31 mouse cellular contexts compared by ENCODE assay signal in the genomic region with DNA sequence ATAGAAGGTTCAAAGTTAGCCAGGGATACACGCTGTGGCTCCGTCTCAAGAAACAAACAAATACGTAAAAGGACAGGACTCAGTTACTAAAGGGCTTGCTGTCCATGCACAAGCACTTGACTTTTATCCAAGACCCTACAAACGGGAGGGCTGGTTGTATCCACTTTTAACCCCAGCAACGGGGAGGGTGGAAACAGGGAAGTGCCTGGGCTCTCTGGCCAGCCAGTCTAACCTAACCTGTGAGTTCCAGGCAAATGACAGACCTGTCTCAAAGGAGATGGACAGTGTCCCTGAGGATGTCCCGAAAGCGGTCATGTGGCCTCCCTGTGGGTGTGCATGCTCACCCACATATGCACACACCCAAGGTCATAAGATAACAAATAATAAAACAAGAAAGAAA. TPM values are rescaled to one million over a fixed set of nuclear protein-coding genes. Genes with fewer than 3 reads are reported as not detected.
DNase-seq lines count a peak whose midpoint lies in the region; ATAC-seq and TF ChIP-seq lines count a peak whose summit lies in the region.
"Had no signal": no experiment of that assay in that cellular context is flagged by ENCODE, and none has a peak within 500 bp of the region (broad histone marks: within the 10 kb centered on the region; RNA-seq: fewer than 3 reads in every experiment).

No protein-coding gene starts in this region.

- H3K4me2 ChIP-seq in liver, embryonic 12.5 days: no peak overlapping the region
- no peak overlapping the region for H3K4me2 ChIP-seq in liver, embryonic 11.5 days
- H3K4me2 ChIP-seq: embryonic facial prominence, embryonic 12.5 days; heart, embryonic 12.5 days; hindbrain, embryonic 15.5 days; midbrain, embryonic 11.5 days had no signal

- H3K27me3 ChIP-seq in liver, embryonic 12.5 days (replicated peaks): no peaks in the 10 kb centered on the region
- H3K27me3 ChIP-seq in liver, embryonic 11.5 days (replicated peaks; ENCODE audit: control insufficient read depth, insufficient read depth, low read length): no peaks in the 10 kb centered on the region
- no peaks in the 10 kb centered on the region for H3K27me3 ChIP-seq in splenic B cell, adult 2 months (ENCODE audit: control insufficient read depth, insufficient read depth, low read length, poor library complexity, severe bottlenecking)
- H3K27me3 ChIP-seq: embryonic facial prominence, embryonic 12.5 days; heart, embryonic 12.5 days; hindbrain, embryonic 15.5 days had no signal

- WGBS in liver, embryonic 12.5 days (ENCODE audit: insufficient replicate concordance): 71% methylated on average over 7 of the region's 7 CpGs
- 74% methylated on average over 7 of the region's 7 CpGs for WGBS in liver, embryonic 11.5 days

- H3K9ac ChIP-seq in liver, embryonic 12.5 days: no peak overlapping the region
- no peak overlapping the region for H3K9ac ChIP-seq in liver, embryonic 11.5 days (ENCODE audit: low read depth, low read length)
- H3K9ac ChIP-seq: embryonic facial prominence, embryonic 12.5 days; heart, embryonic 12.5 days; hindbrain, embryonic 15.5 days had no signal

- peaks cover 60% of the 10 kb centered on the region for H3K4me1 ChIP-seq in liver, embryonic 12.5 days
- peaks cover 27% of the 10 kb centered on the region for H3K4me1 ChIP-seq in liver, embryonic 11.5 days (replicated peaks; ENCODE audit: control insufficient read depth, insufficient read depth, low read length)
- H3K4me1 ChIP-seq in brown adipose tissue, adult 24 weeks (ENCODE audit: control insufficient read depth, insufficient read depth, insufficient read length, low read length): peaks cover 15% of the 10 kb centered on the region; the same call in 1 of the 2 replicates
- H3K4me1 ChIP-seq: embryonic facial prominence, embryonic 12.5 days; heart, embryonic 12.5 days had no signal

- no peak for DNase-seq in liver, embryonic 11.5 days (ENCODE audit: low spot score)
- peak; percentile 16 for DNase-seq in thymus, postnatal 4 days
- no peak for DNase-seq in thymus, postnatal 10 days (ENCODE audit: low spot score in 2 of 2)
- DNase-seq in splenic B cell, adult 2 months (ENCODE audit: low read depth, low spot score): peak; percentile 38
- DNase-seq in gastrocnemius, adult 18-20 months (ENCODE audit: low spot score): no peak
- no peak for DNase-seq in left cerebral cortex, adult 2 months (ENCODE audit: extremely low spot score in 1 of 2, low spot score in 2 of 2)
- DNase-seq: adrenal gland, adult 8-10 months; cerebellum, adult 11-12 months; cerebellum, adult 9-11 months; embryo, embryonic 11 days; gastrocnemius, adult 2 months; gastrocnemius, postnatal 36 days; heart, adult 18-20 months; kidney, adult 18-20 months; kidney, postnatal 4 days; left cerebral cortex, postnatal 4 days; thymus, adult 18-20 months; thymus, postnatal 36 days had no signal

- peak overlapping the region; percentile 59; the same call in 1 of the 2 replicates for H3K27ac ChIP-seq in liver, embryonic 12.5 days
- H3K27ac ChIP-seq in liver, embryonic 11.5 days (ENCODE audit: low read depth, low read length): no peak overlapping the region; the same call in 1 of the 2 replicates
- H3K27ac ChIP-seq in brown adipose tissue, adult 24 weeks (replicated peaks; ENCODE audit: low read depth, low read length): peak overlapping the region; percentile 19
- H3K27ac ChIP-seq in left cerebral cortex, adult 2 months: no peak overlapping the region
- H3K27ac ChIP-seq: embryonic facial prominence, embryonic 12.5 days; hindbrain, embryonic 15.5 days; kidney, postnatal 0 days; stomach, postnatal 0 days had no signal

- no peaks in the 10 kb centered on the region for H3K9me3 ChIP-seq in liver, embryonic 12.5 days (replicated peaks)
- no peaks in the 10 kb centered on the region for H3K9me3 ChIP-seq in liver, embryonic 11.5 days (ENCODE audit: control insufficient read depth, low read length)
- H3K9me3 ChIP-seq: embryonic facial prominence, embryonic 12.5 days; heart, embryonic 12.5 days; hindbrain, embryonic 15.5 days had no signal

- TF ChIP-seq CTCF in left cerebral cortex, adult 2 months (IDR thresholded peaks at IDR 0.05): no peak

- no peaks in the 10 kb centered on the region for H3K36me3 ChIP-seq in liver, embryonic 12.5 days
- no peaks in the 10 kb centered on the region for H3K36me3 ChIP-seq in liver, embryonic 11.5 days (ENCODE audit: control insufficient read depth, insufficient read depth, low read length)
- H3K36me3 ChIP-seq in splenic B cell, adult 2 months (ENCODE audit: control insufficient read depth, insufficient read depth, low read length, poor library complexity, severe bottlenecking): peaks cover 32% of the 10 kb centered on the region
- H3K36me3 ChIP-seq: embryonic facial prominence, embryonic 12.5 days; heart, embryonic 12.5 days; hindbrain, embryonic 15.5 days had no signal

- intact Hi-C loops in left cerebral cortex, adult 2 months (cut with DNase I): no loop called here

- no peak overlapping the region for H3K4me3 ChIP-seq in liver, embryonic 12.5 days
- no peak overlapping the region for H3K4me3 ChIP-seq in liver, embryonic 11.5 days (ENCODE audit: low read depth, low read length)
- no peak overlapping the region for H3K4me3 ChIP-seq in brown adipose tissue, adult 24 weeks (ENCODE audit: insufficient read depth, low read depth, low read length)
- H3K4me3 ChIP-seq in left cerebral cortex, adult 2 months: no peak overlapping the region
- H3K4me3 ChIP-seq: embryonic facial prominence, embryonic 12.5 days; gastrocnemius, adult 2 months; heart, embryonic 12.5 days; hindbrain, embryonic 15.5 days; myocyte had no signal

- no peak for ATAC-seq in liver, embryonic 12.5 days
- ATAC-seq in liver, embryonic 11.5 days (replicated peaks; ENCODE audit: low FRiP score): no peak
- ATAC-seq: activated CD4-positive, CD25-positive, alpha-beta regulatory T cell, adult 4 months; forebrain, embryonic 14.5 days; lung, postnatal 0 days had no signal

RNA-seq across cellular contexts. Expression of a gene that starts 15.3 kb away (rescaled TPM):
- 59.8 and 59.9 TPM in 2 replicates for polyA plus RNA-seq in liver, embryonic 12.5 days (2016; fragmentation: Nextera tagmentation; extraction: Ambion mirVana)
- 77.4 and 87.8 TPM in 2 replicates for polyA plus RNA-seq in liver, embryonic 11.5 days (2014; fragmentation: Nextera tagmentation; extraction: Ambion mirVana)
- 46.9 and 61.9 TPM in 2 replicates for polyA plus RNA-seq in brown adipose tissue, adult 24 weeks (2012; ENCODE audit: insufficient read depth, insufficient read length, missing spikeins)
- 10 to 100 TPM; 27.5 to 30.4 TPM for total RNA-seq in gastrocnemius, adult 18-20 months (2021)
- 10 to 100 TPM; 46.9 to 47.4 TPM for total RNA-seq in left cerebral cortex, adult 2 months (2021)

RNA-seq across cellular contexts. Expression of a gene that starts 25.3 kb away (rescaled TPM):
- 54.4 and 57.7 TPM in 2 replicates for polyA plus RNA-seq in liver, embryonic 12.5 days (2016; fragmentation: Nextera tagmentation; extraction: Ambion mirVana)
- 59.2 and 66.1 TPM in 2 replicates for polyA plus RNA-seq in liver, embryonic 11.5 days (2014; fragmentation: Nextera tagmentation; extraction: Ambion mirVana)
- polyA plus RNA-seq in brown adipose tissue, adult 24 weeks (2012; ENCODE audit: insufficient read depth, insufficient read length, missing spikeins): 48.5 and 88.7 TPM in 2 replicates
- 10 to 100 TPM; 10.5 to 15.0 TPM for total RNA-seq in gastrocnemius, adult 18-20 months (2021)
- 1 to 10 TPM; 7.1 to 9.7 TPM for total RNA-seq in left cerebral cortex, adult 2 months (2021)
- polyA plus RNA-seq: C2C12 had no signal

RNA-seq across cellular contexts. Expression of a gene that starts 52.4 kb away (rescaled TPM):
- polyA plus RNA-seq in liver, embryonic 12.5 days (2016; fragmentation: Nextera tagmentation; extraction: Ambion mirVana): 25.4 and 30.7 TPM in 2 replicates
- 40.4 and 41.5 TPM in 2 replicates for polyA plus RNA-seq in liver, embryonic 11.5 days (2014; fragmentation: Nextera tagmentation; extraction: Ambion mirVana)
- 46.3 and 62.1 TPM in 2 replicates for polyA plus RNA-seq in brown adipose tissue, adult 24 weeks (2012; ENCODE audit: insufficient read depth, insufficient read length, missing spikeins)
- 10 to 100 TPM; 14.2 to 16.0 TPM for total RNA-seq in gastrocnemius, adult 18-20 months (2021)
- 10 to 100 TPM; 21.8 to 24.8 TPM for total RNA-seq in left cerebral cortex, adult 2 months (2021)

RNA-seq across cellular contexts. Expression of a gene that starts 52.7 kb away (rescaled TPM):
- 0.14 and 0.51 TPM in 2 replicates for polyA plus RNA-seq in liver, embryonic 12.5 days (2016; fragmentation: Nextera tagmentation; extraction: Ambion mirVana)
- 0.27 and 0.63 TPM in 2 replicates for polyA plus RNA-seq in liver, embryonic 11.5 days (2014; fragmentation: Nextera tagmentation; extraction: Ambion mirVana)
- not detected in 2 replicates for polyA plus RNA-seq in brown adipose tissue, adult 24 weeks (2012; ENCODE audit: insufficient read depth, insufficient read length, missing spikeins)
- not detected for total RNA-seq in gastrocnemius, adult 18-20 months (2021)
- total RNA-seq in left cerebral cortex, adult 2 months (2021): 1 to 10 TPM; 1.1 to 1.4 TPM
- total RNA-seq: gastrocnemius, postnatal 36 days had no signal
- polyA plus RNA-seq: activated CD4-positive, CD25-positive, alpha-beta regulatory T cell, adult 4 months had no signal

Comparison
In these comparisons a context has a peak if more than half of its experiments do, and no peak if none do; other contexts are left out.
1. H3K27ac ChIP-seq: peak in liver, embryonic 12.5 days (single experiment) and brown adipose tissue, adult 24 weeks (single experiment); none in liver, embryonic 11.5 days (single experiment) and left cerebral cortex, adult 2 months (single experiment).
2. DNase-seq: peak in thymus, postnatal 4 days (single experiment) and splenic B cell, adult 2 months (single experiment); none in liver, embryonic 11.5 days (single experiment), thymus, postnatal 10 days (0 of 2), gastrocnemius, adult 18-20 months (single experiment) and left cerebral cortex, adult 2 months (0 of 2).